Mouse (Mus musculus) gastrocnemius, postnatal 14 days (tissue): ENCODE results near the gene Tut1. TPM values are rescaled to one million over a fixed set of nuclear protein-coding genes. Genes with fewer than 3 reads are reported as not detected.
"Not testable (repeated sequence)": the region's sequence is repeated elsewhere in the genome, so short reads cannot be mapped to it uniquely, and the experiment has no call there.

Experiments
- DNase-seq: peaks from one replicate; pipeline ENCODE4 v3.0.0; 2021; ENCODE audit warnings: mixed read lengths
- intact Hi-C: fragments of 180-260 bp; cut with DNase I; formaldehyde crosslinking; loops from one replicate; pipeline ENCODE4 v1.15.1; 2025; ENCODE audit warnings: low total_unique reads
- total RNA-seq, 2 experiments: library from RNA; stranded (reverse); gene quantifications; 2 replicates each; pipeline ENCODE4 v1.2.3; 2021

Gene Tut1
- total RNA-seq, 2 experiments from 2014 or later: 8.2 to 8.4 TPM

GRCm38 (mm10) chr19:8993625-8993912 is 39.9 kb downstream of the Tut1 start:
- no peak for DNase-seq
- intact Hi-C loops: loop anchor here (5.0 kb wide), 1 partner anchor 89 kb away; no protein-coding TSS in a partner anchor

DNA sequence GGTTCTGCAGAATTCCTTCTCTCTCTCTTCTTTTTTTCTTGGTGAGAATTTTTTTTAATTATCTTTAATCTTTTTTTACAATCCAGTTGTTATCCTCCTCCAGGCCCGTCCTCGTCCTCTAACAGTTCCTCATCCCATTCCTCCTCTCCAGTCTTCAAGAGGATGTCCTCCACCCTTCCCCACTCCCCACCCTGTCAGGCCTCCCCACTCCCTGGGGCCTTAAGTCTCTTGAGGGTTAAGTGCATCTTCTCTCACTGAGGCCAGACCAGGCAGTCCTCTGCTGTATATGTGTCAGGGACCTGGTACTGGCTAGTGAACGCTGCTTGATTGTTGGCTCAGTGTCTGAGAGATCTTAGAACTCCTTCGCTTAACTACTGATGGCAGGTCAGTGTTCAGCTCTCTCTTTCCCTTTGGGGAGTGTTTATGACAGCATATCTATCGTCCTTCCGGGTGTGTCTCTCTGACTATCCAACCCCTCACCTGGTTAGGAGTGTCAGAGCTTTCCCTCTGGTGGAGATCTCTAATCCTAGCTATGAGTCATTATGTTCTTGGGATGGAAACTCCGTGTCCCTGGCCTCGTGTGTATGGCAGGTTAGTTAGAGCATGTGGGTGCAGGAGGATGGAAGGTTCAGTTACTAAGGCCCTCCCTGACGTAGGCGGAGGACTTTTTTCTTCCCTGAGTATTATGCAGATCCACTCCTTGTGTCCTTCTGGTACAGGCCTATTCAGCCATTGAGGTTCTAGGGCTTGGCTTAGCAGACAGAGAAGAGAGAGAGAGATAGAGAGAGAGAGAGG is 41.4 kb downstream of the Tut1 start:
- DNase-seq: no peak
- intact Hi-C loops: loop anchor here (5.0 kb wide), 1 partner anchor 87 kb away; no protein-coding TSS in a partner anchor

DNA sequence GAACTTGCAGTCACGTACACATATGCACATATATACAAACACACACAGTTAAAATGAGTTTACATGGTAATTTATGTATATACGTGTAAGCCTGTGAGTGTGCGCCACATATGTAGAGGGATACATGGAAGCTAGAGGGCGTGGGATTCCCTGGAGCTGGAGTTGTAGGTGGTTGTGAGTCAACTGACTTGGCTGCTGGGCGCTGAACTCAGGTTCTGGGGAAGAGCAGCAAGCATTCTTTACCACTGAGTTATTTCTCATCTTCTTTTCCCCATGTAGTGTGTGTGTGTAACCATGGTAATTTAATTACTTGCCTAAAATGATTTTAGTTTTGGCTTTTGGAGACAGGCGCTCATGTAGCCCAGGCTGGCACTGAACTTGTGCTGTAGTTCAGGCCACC is 43.0 kb downstream of the Tut1 start:
- no peak for DNase-seq
- intact Hi-C loops: no loop called here

GRCm38 (mm10) chr19:8997546-8997945 is 43.9 kb downstream of the Tut1 start:
- DNase-seq: peak; percentile 85
- intact Hi-C loops: no loop called here

- DNase-seq: no peak
- intact Hi-C loops: no loop called here
Observed at GRCm38 (mm10) chr19:8998546-8998945, 44.9 kb downstream of the Tut1 start.

- intact Hi-C loops: no loop called here
Observed at GRCm38 (mm10) chr19:8999223-8999622, 45.6 kb downstream of the Tut1 start.

DNA sequence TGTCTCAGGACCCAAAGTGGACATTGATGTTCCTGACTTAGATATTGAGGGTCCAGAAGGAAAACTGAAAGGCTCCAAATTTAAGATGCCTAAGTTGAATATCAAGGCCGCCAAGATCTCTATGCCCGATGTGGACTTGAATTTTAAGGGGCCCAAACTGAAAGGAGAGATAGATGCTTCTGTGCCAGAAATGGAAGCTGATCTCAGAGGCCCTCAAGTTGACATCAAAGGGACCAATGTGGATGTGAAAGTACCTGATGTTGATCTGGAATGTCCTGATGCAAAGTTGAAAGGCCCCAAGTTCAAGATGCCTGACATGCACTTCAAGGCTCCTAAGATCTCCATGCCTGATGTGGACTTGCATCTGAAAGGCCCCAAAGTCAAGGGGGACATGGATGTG is 53.3 kb downstream of the Tut1 start:
- intact Hi-C loops, DNase-seq: not testable (repeated sequence)

More at GRCm38 (mm10) chr19:8999223-8999622, 45.6 kb downstream of the Tut1 start:
- no peak for DNase-seq

Other genes starting within 250 kb of the Tut1 start
- gene Slc3a2, start 230.5 kb upstream of the Tut1 start, total RNA-seq: 10 to 100 TPM; 24.6 to 26.8 TPM
- gene Wdr74, start 218.0 kb upstream of the Tut1 start, total RNA-seq: 10 to 100 TPM; 21.7 to 23.4 TPM
- gene 1700092M07Rik, start 213.1 kb upstream of the Tut1 start, total RNA-seq: not detected
- 10 to 100 TPM; 24.1 to 28.0 TPM for gene Stx5a, start 212.4 kb upstream of the Tut1 start, total RNA-seq
- gene Nxf1, start 196.8 kb upstream of the Tut1 start, total RNA-seq: 10 to 100 TPM; 32.5 to 33.2 TPM
- 10 to 100 TPM; 78.5 to 81.9 TPM for gene Tmem223, start 182.9 kb upstream of the Tut1 start, total RNA-seq
- gene Tmem179b, start 179.4 kb upstream of the Tut1 start, total RNA-seq: 10 to 100 TPM in 1 of 2 experiments, 1 to 10 TPM in 1; 9.7 to 11.1 TPM
- gene Taf6l, start 167.4 kb upstream of the Tut1 start, total RNA-seq: 1 to 10 TPM; 9.0 to 9.4 TPM
- 10 to 100 TPM; 34.1 to 35.5 TPM for gene Polr2g, start 155.3 kb upstream of the Tut1 start, total RNA-seq
- gene Zbtb3, start 151.3 kb upstream of the Tut1 start, total RNA-seq: 1 to 10 TPM in 1 of 2 experiments, under 1 TPM in 1; 0.62 to 1.5 TPM
- 10 to 100 TPM in 1 of 2 experiments, 1 to 10 TPM in 1; 9.6 to 10.7 TPM for gene Ttc9c, start 134.5 kb upstream of the Tut1 start, total RNA-seq
- gene Hnrnpul2, start 133.8 kb upstream of the Tut1 start, total RNA-seq: 10 to 100 TPM; 35.4 to 37.3 TPM
- not detected for gene AC129217.1, start 124.1 kb upstream of the Tut1 start, total RNA-seq
- 10 to 100 TPM; 14.4 to 15.6 TPM for gene Bscl2, start 116.4 kb upstream of the Tut1 start, total RNA-seq
- not detected for gene Gng3, start 114.7 kb upstream of the Tut1 start, total RNA-seq
- gene Lrrn4cl, start 103.1 kb upstream of the Tut1 start, total RNA-seq: 10 to 100 TPM in 1 of 2 experiments, 1 to 10 TPM in 1; 7.8 to 11.0 TPM
- 100 to 1,000 TPM; 182 to 211 TPM for gene Ubxn1, start 82.4 kb upstream of the Tut1 start, total RNA-seq
- gene Uqcc3, start 72.9 kb upstream of the Tut1 start, total RNA-seq: 10 to 100 TPM; 55.1 to 64.7 TPM
- 1 to 10 TPM; 4.4 to 6.7 TPM for gene Lbhd1, start 70.1 kb upstream of the Tut1 start, total RNA-seq
- not detected for gene Gm49403, start 69.9 kb upstream of the Tut1 start, total RNA-seq
- gene 1810009A15Rik, start 65.0 kb upstream of the Tut1 start, total RNA-seq: 10 to 100 TPM; 20.3 to 26.3 TPM
- gene Gm49416, start 64.9 kb upstream of the Tut1 start, total RNA-seq: 1 to 10 TPM in 1 of 2 experiments, not detected in 1; 3.3 TPM
- 10 to 100 TPM in 1 of 2 experiments, 1 to 10 TPM in 1; 9.5 to 10.3 TPM for gene Ints5, start 60.8 kb upstream of the Tut1 start, total RNA-seq
- 10 to 100 TPM; 30.7 to 34.3 TPM for gene Ganab, start 55.8 kb upstream of the Tut1 start, total RNA-seq
- gene B3gat3, start 33.5 kb upstream of the Tut1 start, total RNA-seq: 10 to 100 TPM; 21.4 to 24.2 TPM
- 1 to 10 TPM; 4.9 to 6.0 TPM for gene Rom1, start 24.5 kb upstream of the Tut1 start, total RNA-seq
- 1 to 10 TPM; 8.6 to 8.9 TPM for gene Eml3, start 24.3 kb upstream of the Tut1 start, total RNA-seq
- 10 to 100 TPM; 27.4 to 27.9 TPM for gene Mta2, start 12.0 kb upstream of the Tut1 start, total RNA-seq
- gene Eef1g, start 13.2 kb downstream of the Tut1 start, total RNA-seq: 100 to 1,000 TPM; 500 to 587 TPM
- 100 to 1,000 TPM; 194 to 197 TPM for gene Ahnak, start 35.4 kb downstream of the Tut1 start, total RNA-seq
- not detected for gene Scgb1a1, start 134.1 kb downstream of the Tut1 start, total RNA-seq
- 10 to 100 TPM; 15.6 to 18.5 TPM for gene Asrgl1, start 181.8 kb downstream of the Tut1 start, total RNA-seq